ENCODE assay signal across 17 mouse cellular contexts in genomic region chr10:97886049-97886448, GRCm38 (mm10).
"Had no signal": no experiment of that assay in that cellular context is flagged by ENCODE, and none has a peak within 500 bp of the region (broad histone marks: within the 10 kb centered on the region; RNA-seq: fewer than 3 reads in every experiment).

No protein-coding gene starts in this region.

- H3K4me3 ChIP-seq: liver, embryonic 15.5 days; midbrain, embryonic 10.5 days; midbrain, embryonic 12.5 days; myocyte; neural tube, embryonic 13.5 days; neural tube, embryonic 15.5 days had no signal

- DNase-seq: liver, postnatal 0 days; lung, embryonic 14.5 days; lung, postnatal 10 days; lung, postnatal 4 days; midbrain, embryonic 14.5 days; retina, postnatal 1 day; right cerebral cortex, postnatal 14 days; spleen, adult 18-20 months; thymus, adult 2 months; thymus, postnatal 25 days; thymus, postnatal 4 days had no signal

- H3K4me1 ChIP-seq: liver, embryonic 15.5 days; midbrain, embryonic 10.5 days; midbrain, embryonic 12.5 days; neural tube, embryonic 13.5 days; neural tube, embryonic 15.5 days had no signal
